Mouse (Mus musculus): ENCODE data around the gene Tgfb3.

DNA sequence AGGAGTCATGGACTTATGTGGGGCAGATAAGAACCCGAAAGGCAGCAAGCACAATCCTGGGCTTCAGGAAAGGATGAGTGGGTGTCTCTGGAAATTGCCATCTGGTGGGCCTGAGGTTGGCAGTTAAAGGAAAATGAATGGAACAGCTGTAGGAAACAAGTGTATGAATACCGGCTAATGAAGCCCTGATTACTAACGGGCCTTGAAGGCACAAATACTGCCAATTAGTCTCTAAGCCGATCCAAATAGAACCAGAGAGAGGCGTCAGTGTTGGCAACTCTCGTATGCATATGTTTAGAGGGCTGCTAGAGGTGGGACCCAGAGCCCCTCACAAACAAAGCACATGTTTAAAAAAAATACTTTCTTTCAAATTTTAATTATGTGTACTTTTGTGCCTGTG lies 7.4 kb downstream of the Tgfb3 start:
- TF ChIP-seq CTCF (conservative IDR thresholded peaks at IDR 0.05 in 1 of 2, IDR thresholded peaks at IDR 0.05 in 1 of 2; ENCODE audit: low read depth in 2 of 2, low read length in 2 of 2) (no peak), EP300 (IDR thresholded peaks at IDR 0.05; ENCODE audit: low read length) (no peak), USF1 (IDR thresholded peaks at IDR 0.05; ENCODE audit: low read depth, low read length) (no peak), POLR2A (IDR thresholded peaks at IDR 0.05; ENCODE audit: low read depth, low read length) (no peak), POLR2AphosphoS2 (IDR thresholded peaks at IDR 0.05; ENCODE audit: low read depth, low read length) (no peak), ZMIZ1 (IDR thresholded peaks at IDR 0.05; ENCODE audit: low read depth, low read length) (no peak), PAX5 (IDR thresholded peaks at IDR 0.05; ENCODE audit: low read length) (no peak), HCFC1 (IDR thresholded peaks at IDR 0.05; ENCODE audit: low read depth, low read length) (no peak), ZNF384 (IDR thresholded peaks at IDR 0.05; ENCODE audit: low read depth, low read length) (no peak), NELFE (IDR thresholded peaks at IDR 0.05; ENCODE audit: low read depth, low read length) (no peak)

All from CH12.LX (cell line).